Mouse (Mus musculus): ENCODE measurements at regions not wholly inside any gene's neighbourhood (a gene's known extent, or its start where the extent isn't known, plus 50 kb on each side); places are given as distances from the start of the nearest gene placed in this dataset.

DNA sequence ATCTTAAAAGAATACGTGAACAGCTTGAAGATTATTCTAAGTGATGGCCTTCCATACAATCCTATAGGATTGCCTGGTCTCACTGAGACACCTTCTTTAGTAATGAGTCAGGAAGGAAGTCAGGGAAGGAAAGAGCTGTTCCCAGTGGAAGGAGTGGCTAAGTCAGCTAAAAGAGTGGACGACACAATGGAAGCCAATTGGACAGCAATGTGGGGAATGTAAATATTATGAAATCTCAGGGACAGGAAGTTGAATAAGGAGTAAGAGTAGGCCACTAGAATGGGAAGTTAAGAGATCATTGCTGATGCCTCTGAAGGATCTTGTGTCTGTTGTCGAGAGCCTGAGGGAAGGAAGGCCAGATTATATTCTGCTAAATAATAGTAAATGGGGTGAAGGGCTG lies 258.9 kb downstream of the Btg1 start:
- peak; percentile 10 for DNase-seq (ENCODE audit: extremely low read depth, low read depth, low spot score)
- Histone ChIP-seq H3K4me3 (ENCODE audit: insufficient read depth, low read depth, low read length) (no peak overlapping the region), H3K79me2 (ENCODE audit: control insufficient read depth, insufficient read depth, low read length) (no peaks in the 10 kb centered on the region), H3K27me3 (ENCODE audit: control insufficient read depth, insufficient read depth, low read length) (no peaks in the 10 kb centered on the region), H3K4me1 (ENCODE audit: control insufficient read depth, insufficient read depth, low read length) (no peaks in the 10 kb centered on the region), H3K27ac (replicated peaks; ENCODE audit: insufficient read depth, low read depth, low read length) (no peak overlapping the region), H3K9ac (ENCODE audit: low read depth, low read length) (no peak overlapping the region), H3K36me3 (ENCODE audit: control insufficient read depth, insufficient read depth, low read length) (no peaks in the 10 kb centered on the region)
- no peak for TF ChIP-seq POLR2A (IDR thresholded peaks at IDR 0.05; ENCODE audit: extremely low read depth, insufficient read depth, low read length)
- no peak for TF ChIP-seq CTCF (IDR thresholded peaks at IDR 0.05; ENCODE audit: low read depth, low read length)
- whole genome bisulfite sequencing, result 56% methylated on average over 3 of the region's 3 CpGs

DNA sequence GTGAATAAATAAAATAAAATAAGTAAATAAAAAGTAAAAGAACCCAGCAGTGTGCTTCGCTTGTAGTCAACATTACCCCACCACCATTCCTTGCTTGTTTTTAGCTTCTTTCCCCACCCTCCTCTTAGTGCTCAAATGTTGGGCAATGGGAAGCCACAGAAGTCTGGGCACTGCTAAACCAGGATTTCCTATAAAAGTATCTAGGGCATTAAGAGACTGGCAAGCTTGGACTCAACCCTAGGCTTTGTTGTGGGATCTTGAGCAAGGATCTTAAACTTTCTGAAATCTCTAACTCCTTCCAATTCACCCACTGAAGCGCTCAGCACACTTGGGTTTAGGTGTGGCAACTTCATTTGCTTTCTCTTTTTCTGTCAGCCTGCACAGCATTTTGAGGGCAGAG lies 262.6 kb downstream of the Btg1 start:
- no peak for DNase-seq (ENCODE audit: extremely low read depth, low read depth, low spot score)
- WGBS, result 100% methylated on average over 2 of the region's 2 CpGs
- H3K4me3 ChIP-seq (ENCODE audit: insufficient read depth, low read depth, low read length), result no peak overlapping the region
- no peaks in the 10 kb centered on the region for H3K27me3 ChIP-seq (ENCODE audit: control insufficient read depth, insufficient read depth, low read length)
- H3K36me3 ChIP-seq (ENCODE audit: control insufficient read depth, insufficient read depth, low read length), result no peaks in the 10 kb centered on the region
- TF ChIP-seq CTCF (IDR thresholded peaks at IDR 0.05; ENCODE audit: low read depth, low read length) (no peak), POLR2A (IDR thresholded peaks at IDR 0.05; ENCODE audit: extremely low read depth, insufficient read depth, low read length) (no peak)
- no peaks in the 10 kb centered on the region for H3K79me2 ChIP-seq (ENCODE audit: control insufficient read depth, insufficient read depth, low read length)
- no peaks in the 10 kb centered on the region for H3K4me1 ChIP-seq (ENCODE audit: control insufficient read depth, insufficient read depth, low read length)
- H3K9ac ChIP-seq (ENCODE audit: low read depth, low read length), result no peak overlapping the region
- no peak overlapping the region for H3K27ac ChIP-seq (replicated peaks; ENCODE audit: insufficient read depth, low read depth, low read length)

DNA sequence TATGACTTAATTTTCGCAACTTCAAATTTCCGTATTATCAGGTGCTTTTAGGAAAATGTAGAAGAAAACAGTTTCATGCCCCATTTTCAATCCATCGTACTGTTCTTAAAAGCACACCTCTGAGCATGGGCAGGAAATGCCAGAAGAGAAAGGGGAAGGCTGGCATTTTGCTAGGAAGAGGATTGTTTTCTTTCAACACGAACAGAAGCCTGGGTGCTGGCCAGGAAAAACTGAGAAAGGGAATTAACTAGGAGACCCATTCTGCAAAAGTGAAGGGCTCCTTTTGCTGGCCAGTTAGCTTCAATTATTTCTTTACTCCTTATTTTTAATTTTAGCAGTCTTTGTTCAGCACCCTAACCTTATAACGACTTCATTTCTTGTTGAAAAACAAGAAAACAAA lies 264.0 kb downstream of the Btg1 start:
- Histone ChIP-seq H3K27me3 (ENCODE audit: control insufficient read depth, insufficient read depth, low read length) (no peaks in the 10 kb centered on the region), H3K9ac (ENCODE audit: low read depth, low read length) (no peak overlapping the region), H3K79me2 (ENCODE audit: control insufficient read depth, insufficient read depth, low read length) (no peaks in the 10 kb centered on the region), H3K4me1 (ENCODE audit: control insufficient read depth, insufficient read depth, low read length) (no peaks in the 10 kb centered on the region), H3K4me3 (ENCODE audit: insufficient read depth, low read depth, low read length) (no peak overlapping the region), H3K36me3 (ENCODE audit: control insufficient read depth, insufficient read depth, low read length) (no peaks in the 10 kb centered on the region), H3K27ac (replicated peaks; ENCODE audit: insufficient read depth, low read depth, low read length) (no peak overlapping the region)
- DNase-seq (ENCODE audit: extremely low read depth, low read depth, low spot score), result no peak
- TF ChIP-seq POLR2A (IDR thresholded peaks at IDR 0.05; ENCODE audit: extremely low read depth, insufficient read depth, low read length) (no peak), CTCF (IDR thresholded peaks at IDR 0.05; ENCODE audit: low read depth, low read length) (no peak)
- WGBS, result 81% methylated on average over 5 of the region's 5 CpGs

DNA sequence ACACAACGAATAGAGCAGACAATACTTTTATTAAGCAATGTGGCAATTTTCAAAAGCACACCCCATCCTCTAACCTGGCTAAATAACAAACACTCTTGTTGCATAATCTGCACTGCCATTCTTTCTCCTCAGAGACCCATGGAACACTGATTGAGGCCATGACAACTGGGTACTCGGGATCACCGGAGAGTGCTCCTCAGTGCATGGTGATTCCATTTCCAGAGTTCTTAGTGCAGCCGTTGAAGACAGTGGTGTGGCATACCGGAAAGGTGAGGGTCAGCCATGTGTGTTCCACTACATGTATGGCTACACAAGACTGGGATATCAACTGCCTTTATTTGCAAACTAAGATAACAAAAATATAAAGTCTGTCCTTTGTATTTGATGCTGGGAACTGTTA lies 264.4 kb downstream of the Btg1 start:
- H3K79me2 ChIP-seq (ENCODE audit: control insufficient read depth, insufficient read depth, low read length), result no peaks in the 10 kb centered on the region
- H3K4me1 ChIP-seq (ENCODE audit: control insufficient read depth, insufficient read depth, low read length), result no peaks in the 10 kb centered on the region
- DNase-seq (ENCODE audit: extremely low read depth, low read depth, low spot score), result no peak
- H3K9ac ChIP-seq (ENCODE audit: low read depth, low read length), result no peak overlapping the region
- no peak overlapping the region for H3K4me3 ChIP-seq (ENCODE audit: insufficient read depth, low read depth, low read length)
- no peak overlapping the region for H3K27ac ChIP-seq (replicated peaks; ENCODE audit: insufficient read depth, low read depth, low read length)
- no peaks in the 10 kb centered on the region for H3K27me3 ChIP-seq (ENCODE audit: control insufficient read depth, insufficient read depth, low read length)
- H3K36me3 ChIP-seq (ENCODE audit: control insufficient read depth, insufficient read depth, low read length), result no peaks in the 10 kb centered on the region
- 87% methylated on average over 5 of the region's 5 CpGs for WGBS
- TF ChIP-seq POLR2A (IDR thresholded peaks at IDR 0.05; ENCODE audit: extremely low read depth, insufficient read depth, low read length) (no peak), CTCF (IDR thresholded peaks at IDR 0.05; ENCODE audit: low read depth, low read length) (no peak)

DNA sequence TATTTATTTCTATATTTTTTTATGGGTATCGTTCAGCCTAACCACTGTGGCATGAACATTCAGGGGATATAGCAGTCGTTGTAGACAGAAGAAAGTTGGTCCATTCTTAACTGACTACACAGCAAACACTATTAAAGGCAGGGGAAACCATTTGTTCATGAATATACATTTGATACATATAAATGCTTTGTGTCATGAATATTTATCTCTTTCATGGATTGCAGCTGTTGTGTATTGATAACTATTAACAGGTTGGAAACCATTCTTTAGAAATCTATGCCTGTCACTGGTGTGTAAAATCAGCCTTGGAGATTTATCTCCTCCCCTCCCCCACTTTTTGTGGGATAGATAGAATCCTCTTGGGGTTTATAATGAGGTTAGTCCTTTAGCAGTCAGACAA lies 264.9 kb downstream of the Btg1 start:
- Histone ChIP-seq H3K36me3 (ENCODE audit: control insufficient read depth, insufficient read depth, low read length) (no peaks in the 10 kb centered on the region), H3K27me3 (ENCODE audit: control insufficient read depth, insufficient read depth, low read length) (no peaks in the 10 kb centered on the region), H3K9ac (ENCODE audit: low read depth, low read length) (no peak overlapping the region), H3K4me1 (ENCODE audit: control insufficient read depth, insufficient read depth, low read length) (no peaks in the 10 kb centered on the region), H3K27ac (replicated peaks; ENCODE audit: insufficient read depth, low read depth, low read length) (no peak overlapping the region), H3K4me3 (ENCODE audit: insufficient read depth, low read depth, low read length) (no peak overlapping the region), H3K79me2 (ENCODE audit: control insufficient read depth, insufficient read depth, low read length) (no peaks in the 10 kb centered on the region)
- TF ChIP-seq CTCF (IDR thresholded peaks at IDR 0.05; ENCODE audit: low read depth, low read length) (no peak), POLR2A (IDR thresholded peaks at IDR 0.05; ENCODE audit: extremely low read depth, insufficient read depth, low read length) (no peak)
- DNase-seq (ENCODE audit: extremely low read depth, low read depth, low spot score), result no peak
- WGBS, result 86% methylated on average over 2 of the region's 2 CpGs

DNA sequence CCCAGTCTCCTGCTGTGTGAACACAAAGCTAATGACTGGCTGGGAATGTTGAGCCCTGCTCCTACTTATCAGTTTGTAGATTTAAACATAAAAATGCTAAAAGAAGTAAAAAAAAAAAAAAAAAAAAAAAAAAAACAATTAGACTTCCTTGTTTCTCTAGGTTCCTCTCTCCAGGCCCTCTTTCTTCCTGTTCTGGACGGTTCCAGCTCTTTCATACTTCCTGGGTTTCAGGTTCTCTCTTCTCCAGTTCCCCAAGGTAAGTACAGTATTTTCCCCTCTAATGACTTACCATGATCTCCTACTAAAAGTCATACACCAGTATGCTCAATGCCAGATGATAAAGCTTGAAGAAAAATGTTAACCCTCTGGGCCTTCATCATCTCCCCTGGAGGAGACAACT lies 284.3 kb downstream of the Btg1 start:
- peak; percentile 22 for DNase-seq (ENCODE audit: extremely low read depth, low read depth, low spot score)
- no peaks in the 10 kb centered on the region for H3K36me3 ChIP-seq (ENCODE audit: control insufficient read depth, insufficient read depth, low read length)
- TF ChIP-seq POLR2A (IDR thresholded peaks at IDR 0.05; ENCODE audit: extremely low read depth, insufficient read depth, low read length) (no peak), CTCF (IDR thresholded peaks at IDR 0.05; ENCODE audit: low read depth, low read length) (no peak)
- no peaks in the 10 kb centered on the region for H3K4me1 ChIP-seq (ENCODE audit: control insufficient read depth, insufficient read depth, low read length)
- no peak overlapping the region for H3K4me3 ChIP-seq (ENCODE audit: insufficient read depth, low read depth, low read length)
- no peak overlapping the region for H3K9ac ChIP-seq (ENCODE audit: low read depth, low read length)
- no peak overlapping the region for H3K27ac ChIP-seq (replicated peaks; ENCODE audit: insufficient read depth, low read depth, low read length)
- 88% methylated on average over 1 of the region's 1 CpGs for WGBS
- no peaks in the 10 kb centered on the region for H3K27me3 ChIP-seq (ENCODE audit: control insufficient read depth, insufficient read depth, low read length)
- H3K79me2 ChIP-seq (ENCODE audit: control insufficient read depth, insufficient read depth, low read length), result no peaks in the 10 kb centered on the region

Data from liver, adult 2 months (tissue).